Mouse (Mus musculus): ENCODE data around the gene Cadps.
"Not testable (repeated sequence)": the region's sequence is repeated elsewhere in the genome, so short reads cannot be mapped to it uniquely, and the experiment has no call there.

Cadps gene

DNA sequence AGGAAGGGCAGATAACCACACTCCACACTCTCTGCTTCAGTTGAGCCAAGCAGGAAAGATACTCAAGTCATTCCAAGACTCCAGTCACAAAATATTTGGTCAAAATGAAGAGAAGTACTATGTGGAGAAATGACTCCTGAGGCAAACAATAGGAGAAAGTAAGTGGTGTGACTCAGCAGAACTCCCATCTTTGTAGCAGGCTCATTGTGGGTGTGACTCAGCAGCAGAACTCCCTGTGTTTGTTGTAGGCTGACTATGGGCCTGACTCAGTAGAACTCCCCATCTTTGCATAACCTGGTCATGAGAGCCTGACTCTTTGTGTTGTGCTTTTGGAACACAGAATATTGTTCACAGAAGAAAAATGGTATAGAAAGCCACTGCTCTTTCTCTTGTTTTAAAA lies 231.1 kb downstream of the Cadps start:
- no peak for DNase-seq (ENCODE audit: low spot score in 2 of 2)

- no peak for DNase-seq (ENCODE audit: low spot score in 2 of 2)
Measured at GRCm38 (mm10) chr14:12583536-12583935, 239.3 kb downstream of the Cadps start.

- no peak for DNase-seq (ENCODE audit: low spot score in 2 of 2)
Measured at GRCm38 (mm10) chr14:12581657-12582056, 241.2 kb downstream of the Cadps start.

DNA sequence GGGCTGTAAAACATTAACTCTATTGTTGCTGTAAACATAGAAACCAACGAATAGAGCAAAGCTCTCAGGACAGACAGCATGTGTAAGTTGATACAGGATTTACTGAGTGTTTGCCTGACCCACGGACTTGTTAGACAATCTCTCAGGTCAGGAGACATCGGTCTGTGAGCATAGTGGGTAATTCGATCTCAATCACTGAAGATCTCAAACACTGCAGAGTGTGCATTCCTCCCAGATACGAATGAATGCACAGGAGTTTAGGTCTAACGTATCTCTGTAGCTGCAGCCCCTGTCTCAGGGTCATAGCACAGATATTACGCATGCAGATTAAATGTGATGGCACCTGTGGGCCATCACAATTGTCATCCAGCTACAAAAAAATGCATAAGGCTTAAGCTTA lies 242.1 kb downstream of the Cadps start:
- no peak for DNase-seq (ENCODE audit: low spot score in 2 of 2)

DNA sequence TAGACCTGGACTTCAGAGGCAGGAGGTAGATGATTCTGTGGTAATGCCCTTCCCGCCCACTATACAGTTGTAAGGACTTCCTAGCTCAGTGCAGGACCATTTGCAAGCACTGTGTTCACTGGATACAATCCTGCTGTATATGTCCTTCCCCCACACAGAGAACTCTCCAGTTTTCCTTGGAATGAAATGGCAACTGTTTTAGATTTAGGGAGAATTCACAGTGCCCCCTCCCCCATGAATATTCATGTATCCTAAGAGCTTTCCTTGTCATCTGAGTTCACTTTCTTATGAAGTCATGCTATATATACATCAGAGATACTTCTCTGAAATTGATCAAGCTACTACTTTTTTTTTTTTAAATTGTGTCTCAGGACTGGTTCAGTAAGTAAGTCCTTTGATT lies 244.7 kb downstream of the Cadps start:
- DNase-seq (ENCODE audit: low spot score in 2 of 2) = no peak

DNA sequence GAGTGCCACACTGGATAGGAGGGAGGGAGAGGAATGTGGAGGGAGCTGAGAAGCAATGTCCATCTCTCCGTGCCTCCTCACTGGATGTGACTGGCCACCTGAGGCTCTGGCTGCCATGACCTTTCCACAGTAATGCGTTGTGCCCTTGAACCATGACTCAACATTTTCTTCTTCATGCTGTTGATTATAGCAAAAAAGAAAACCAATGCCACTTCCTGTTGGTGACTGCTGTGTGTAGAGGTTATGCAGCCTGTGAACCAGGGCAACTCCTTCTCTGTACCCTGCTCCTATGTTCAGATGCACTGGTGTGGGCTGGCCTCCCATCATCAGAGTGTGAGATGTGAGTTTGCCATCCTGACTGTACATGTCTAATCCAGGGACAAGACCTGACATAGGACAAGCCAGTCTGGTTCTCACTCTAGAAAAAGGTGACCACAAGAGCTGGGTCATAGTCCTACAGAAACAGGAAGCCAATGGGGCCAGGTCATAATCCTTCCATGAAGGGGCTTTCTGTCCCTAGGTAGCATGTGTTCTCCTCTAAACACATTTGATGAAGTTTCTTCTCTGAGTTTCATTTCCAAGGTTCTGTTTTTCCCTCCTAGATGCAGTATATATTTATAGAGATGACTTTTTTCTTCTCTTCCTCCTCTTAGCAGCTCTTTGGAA lies 245.3 kb downstream of the Cadps start:
- DNase-seq (ENCODE audit: low spot score in 2 of 2) = no peak

DNA sequence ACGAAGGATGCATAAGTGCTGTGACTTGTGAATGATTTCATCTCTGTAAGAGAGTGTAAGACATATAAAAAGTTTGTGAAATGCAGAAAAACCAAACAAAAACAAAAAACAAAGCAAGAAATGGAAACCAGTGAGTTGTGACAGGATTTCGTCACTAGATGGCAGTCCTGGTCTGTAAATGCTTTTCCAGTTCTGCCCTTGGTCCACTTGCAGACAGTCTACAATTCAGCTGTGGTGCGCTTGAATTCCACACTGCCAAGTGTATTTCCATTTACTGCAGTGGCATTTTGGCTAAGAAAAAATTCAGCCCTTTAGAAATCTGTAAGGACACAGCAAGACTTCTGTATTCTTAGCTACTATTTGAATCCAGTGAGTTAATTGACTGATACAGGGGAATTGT lies 247.8 kb downstream of the Cadps start:
- DNase-seq (ENCODE audit: low spot score in 2 of 2) = no peak

GRCm38 (mm10) chr14:12574336-12574735 lies 248.5 kb downstream of the Cadps start:
- no peak for DNase-seq (ENCODE audit: low spot score in 2 of 2)

- not testable (repeated sequence) for DNase-seq (ENCODE audit: low spot score in 2 of 2)
Measured at GRCm38 (mm10) chr14:12561730-12562129, 261.1 kb downstream of the Cadps start.

GRCm38 (mm10) chr14:12560233-12560577 lies 262.7 kb downstream of the Cadps start:
- no peak for DNase-seq (ENCODE audit: low spot score in 2 of 2)

DNA sequence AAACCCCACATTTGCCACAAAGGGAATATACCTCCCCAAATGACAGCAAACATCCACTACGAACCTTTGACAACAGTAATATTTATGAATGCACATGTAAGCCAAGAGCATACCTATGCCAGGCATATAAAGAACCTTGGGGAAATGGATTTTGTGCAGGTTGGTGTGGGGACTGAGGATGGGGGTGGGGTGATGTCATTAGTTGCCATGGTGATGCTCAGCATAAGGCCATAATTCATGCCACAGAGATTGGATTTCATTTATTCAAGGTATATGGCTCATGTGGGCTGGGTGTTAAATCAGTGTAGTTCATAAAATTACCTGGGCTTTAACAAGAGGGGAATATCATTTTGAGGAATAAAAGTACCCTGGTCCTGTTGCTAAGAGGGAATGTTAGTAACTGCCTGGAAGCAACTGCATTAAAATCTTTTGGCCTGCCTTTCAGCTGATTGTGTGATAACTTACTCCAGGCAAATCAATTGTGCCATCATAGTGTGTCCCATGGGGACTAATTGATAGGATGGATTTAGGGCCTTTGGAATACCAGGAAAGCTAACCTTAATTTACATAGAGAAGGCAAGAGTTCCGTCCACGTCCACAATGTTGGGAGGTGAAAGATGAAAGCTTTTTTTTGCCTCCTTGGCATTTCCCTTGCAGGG lies 263.2 kb downstream of the Cadps start:
- no peak for DNase-seq (ENCODE audit: low spot score in 2 of 2)

DNA sequence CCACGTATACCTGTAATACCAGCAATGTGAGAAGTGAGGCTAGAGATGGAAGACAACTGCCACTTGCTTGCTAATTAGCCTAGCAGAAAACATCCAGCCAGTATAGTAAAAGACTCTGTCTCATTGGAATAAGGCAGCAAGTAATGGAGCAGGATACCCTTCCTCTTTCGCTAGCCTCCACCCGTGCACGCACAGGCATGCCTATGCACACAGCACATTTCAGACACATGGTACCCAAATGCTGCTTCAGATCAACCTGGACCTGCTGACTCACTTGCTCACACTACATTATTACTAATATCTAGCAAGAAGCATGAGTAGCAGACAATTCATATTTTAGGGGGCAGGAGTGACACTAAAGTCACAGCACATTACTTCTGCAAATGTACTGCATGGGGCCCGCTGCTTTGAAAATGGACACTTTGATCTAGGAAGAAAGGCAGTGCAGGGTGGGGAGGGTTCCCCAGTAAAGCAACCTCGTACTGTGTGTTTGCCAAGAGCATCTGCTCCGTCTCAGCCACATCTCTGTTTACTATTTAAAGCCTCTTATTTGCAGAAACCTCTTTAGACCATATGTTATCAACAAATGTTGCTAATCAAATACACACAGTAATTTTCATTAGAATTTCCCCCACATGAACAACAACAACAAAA lies 263.8 kb downstream of the Cadps start:
- DNase-seq (ENCODE audit: low spot score in 2 of 2) = no peak

DNA sequence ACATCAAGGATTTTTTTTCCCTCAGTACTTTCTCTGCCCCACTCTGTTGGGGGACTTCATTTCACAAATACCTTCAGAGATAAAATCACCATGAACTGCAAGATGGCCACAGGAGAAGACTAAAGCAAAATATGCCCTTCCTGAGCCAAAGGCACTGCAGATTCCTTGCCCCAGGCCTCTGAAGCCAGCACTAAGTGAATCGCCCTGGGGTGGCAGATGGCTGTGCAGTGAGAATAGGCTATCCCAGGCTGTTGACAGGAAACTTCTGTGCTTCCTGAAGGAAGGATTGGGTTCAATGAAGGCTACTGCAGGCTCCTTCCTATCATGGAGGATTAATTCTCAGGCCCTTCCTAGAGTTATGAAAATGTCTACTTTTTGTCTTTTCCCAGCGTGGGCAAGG lies 268.4 kb downstream of the Cadps start:
- DNase-seq (ENCODE audit: low spot score in 2 of 2) = no peak

GRCm38 (mm10) chr14:12551353-12551752 lies 271.5 kb downstream of the Cadps start:
- no peak for DNase-seq (ENCODE audit: low spot score in 2 of 2)

DNA sequence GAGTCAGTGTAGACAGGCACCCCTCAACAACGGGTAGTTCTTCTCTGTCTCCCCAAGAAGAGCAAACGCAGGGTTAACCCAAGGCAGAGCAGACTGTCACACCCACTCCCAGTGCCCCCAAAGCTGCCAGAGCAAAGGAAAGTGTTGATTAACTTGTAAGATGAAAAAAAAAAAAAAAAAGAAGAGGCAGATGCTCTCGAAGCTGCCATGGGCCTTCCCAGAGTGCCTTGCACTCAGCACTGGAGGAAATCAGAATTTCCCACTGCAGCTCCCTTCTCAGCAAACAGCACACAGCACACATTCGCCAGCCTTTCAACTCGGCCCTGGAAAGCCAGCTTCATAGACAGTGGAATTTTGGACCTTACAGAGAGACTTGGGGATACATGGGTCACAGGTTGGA lies 271.9 kb downstream of the Cadps start:
- DNase-seq (ENCODE audit: low spot score in 2 of 2) = no peak

- DNase-seq (ENCODE audit: low spot score in 2 of 2) = no peak
Measured at GRCm38 (mm10) chr14:12549290-12549689, 273.6 kb downstream of the Cadps start.

GRCm38 (mm10) chr14:12547496-12547895 lies 275.4 kb downstream of the Cadps start:
- no peak for DNase-seq (ENCODE audit: low spot score in 2 of 2)

- DNase-seq (ENCODE audit: low spot score in 2 of 2) = no peak
Measured at GRCm38 (mm10) chr14:12541733-12542132, 281.1 kb downstream of the Cadps start.

GRCm38 (mm10) chr14:12539071-12539470 lies 283.8 kb downstream of the Cadps start:
- no peak for DNase-seq (ENCODE audit: low spot score in 2 of 2)

DNA sequence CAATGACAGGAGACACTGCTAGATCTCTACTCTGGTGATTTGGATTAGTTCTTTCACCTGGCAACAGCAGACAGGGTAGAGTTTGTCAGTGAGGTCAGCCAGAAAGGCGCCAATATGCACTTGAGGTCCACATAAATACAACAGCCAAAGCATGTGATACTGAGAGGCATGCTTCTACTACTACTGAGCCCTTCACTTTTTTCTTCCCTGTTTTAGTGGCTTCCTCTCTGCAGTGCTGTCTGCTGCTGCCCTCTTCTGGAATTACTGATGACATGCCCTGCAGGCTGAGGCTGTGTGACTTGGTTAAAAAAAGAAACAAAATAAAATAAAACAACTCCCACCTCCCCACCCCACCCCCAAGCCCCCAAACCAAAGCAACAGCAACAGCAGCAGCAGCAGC lies 291.8 kb downstream of the Cadps start:
- DNase-seq (ENCODE audit: low spot score in 2 of 2) = no peak

- no peak for DNase-seq (ENCODE audit: low spot score in 2 of 2)
Measured at GRCm38 (mm10) chr14:12530554-12530953, 292.3 kb downstream of the Cadps start.

- DNase-seq (ENCODE audit: low spot score in 2 of 2) = no peak
Measured at GRCm38 (mm10) chr14:12529961-12530542, 292.8 kb downstream of the Cadps start.

DNA sequence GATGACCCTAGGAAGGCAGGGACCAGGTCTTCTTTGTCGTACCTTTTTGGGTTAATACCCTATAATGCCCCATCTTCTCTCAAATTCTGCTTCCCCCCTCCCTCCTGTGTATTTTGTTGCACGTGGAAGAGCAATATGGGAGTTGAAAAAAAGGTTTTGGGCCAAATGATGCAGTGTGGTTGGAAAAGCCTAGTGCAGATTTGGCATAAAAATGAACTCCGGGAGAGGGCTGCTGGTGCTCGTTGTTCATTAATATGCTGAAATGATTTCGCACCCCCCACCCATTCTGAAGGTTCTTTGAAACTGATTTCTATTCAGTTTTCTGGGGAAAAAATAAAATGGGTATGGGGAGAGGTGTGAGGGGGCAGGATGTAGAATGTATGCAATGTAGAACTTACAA lies 295.6 kb downstream of the Cadps start:
- DNase-seq (ENCODE audit: low spot score in 2 of 2) = no peak
